Mouse (Mus musculus) megakaryocyte, embryonic 14.5 days (primary cell): ENCODE data around the gene Mrps35.

Experiments
- FLI1 ChIP-seq: IDR thresholded peaks from 2 replicates; pipeline ENCODE4 v1.6.1; 2012; ENCODE audit warnings: low read length, inconsistent platforms, mixed read lengths
- GATA1 ChIP-seq: IDR thresholded peaks from 3 replicates; pipeline ENCODE4 v1.6.1; 2012; ENCODE audit warnings: mixed read lengths, low read length, inconsistent platforms, borderline replicate concordance

DNA sequence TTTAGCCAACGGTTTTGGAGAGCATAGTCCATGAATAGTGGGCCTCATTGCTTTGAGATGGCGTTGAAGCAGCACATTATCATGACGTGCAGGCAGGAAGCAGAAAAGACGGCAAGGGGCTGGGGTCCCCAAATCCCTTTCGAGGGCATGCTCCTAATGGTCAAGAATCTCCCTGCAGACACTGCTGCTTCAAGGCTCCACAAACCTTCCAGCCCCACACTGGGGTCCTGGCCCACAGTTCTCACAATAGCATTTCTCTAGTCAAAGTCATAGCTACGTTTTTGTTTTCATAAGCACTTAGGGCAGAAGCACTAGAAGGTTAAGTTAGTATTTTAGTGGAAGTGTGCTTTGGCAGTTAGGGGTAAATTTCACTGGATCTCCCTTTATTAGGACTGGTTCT, 46.7 kb upstream of the Mrps35 start:
- no peak for TF ChIP-seq GATA1
- no peak for TF ChIP-seq FLI1
